Mouse (Mus musculus): ENCODE results near the gene Tmem120b. TPM values are rescaled to one million over a fixed set of nuclear protein-coding genes. Genes with fewer than 3 reads are reported as not detected.

Gene Tmem120b
- total RNA-seq, 4 experiments from 2014 or later: 9.8 to 22.3 (median 14.5) TPM

GRCm38 (mm10) chr5:123093077-123093633 lies 24.9 kb downstream of the Tmem120b start:
- DNase-seq: no peak

GRCm38 (mm10) chr5:123094238-123094991 lies 26.2 kb downstream of the Tmem120b start:
- peak; percentile 23 for DNase-seq

- DNase-seq: no peak
Measured at GRCm38 (mm10) chr5:123096299-123096698, 28.1 kb downstream of the Tmem120b start.

- no peak for DNase-seq
Measured at GRCm38 (mm10) chr5:123098487-123098886, 30.3 kb downstream of the Tmem120b start.

- no peak for DNase-seq
Measured at GRCm38 (mm10) chr5:123102376-123102775, 34.2 kb downstream of the Tmem120b start.

- DNase-seq: no peak
Measured at GRCm38 (mm10) chr5:123103556-123103955, 35.3 kb downstream of the Tmem120b start.

DNA sequence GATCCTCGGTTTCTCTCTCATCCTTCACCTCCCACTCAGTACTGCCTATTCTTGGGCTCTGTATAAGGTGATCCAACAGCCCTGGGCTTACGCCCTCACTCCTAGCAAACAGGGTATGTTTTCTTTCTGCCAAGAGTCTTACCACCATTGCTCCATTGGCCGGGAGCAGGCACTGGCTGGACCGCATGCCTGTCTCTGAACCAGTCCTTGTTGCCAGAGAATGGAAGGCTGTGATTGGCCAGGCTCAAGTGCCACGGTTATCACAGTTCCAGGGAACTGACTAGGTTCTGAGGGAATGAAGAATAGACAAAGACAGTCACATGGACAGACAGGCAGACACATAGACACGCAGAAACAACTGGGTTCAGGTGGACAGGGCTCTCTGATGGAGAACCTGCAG lies 36.6 kb downstream of the Tmem120b start:
- DNase-seq: no peak

DNA sequence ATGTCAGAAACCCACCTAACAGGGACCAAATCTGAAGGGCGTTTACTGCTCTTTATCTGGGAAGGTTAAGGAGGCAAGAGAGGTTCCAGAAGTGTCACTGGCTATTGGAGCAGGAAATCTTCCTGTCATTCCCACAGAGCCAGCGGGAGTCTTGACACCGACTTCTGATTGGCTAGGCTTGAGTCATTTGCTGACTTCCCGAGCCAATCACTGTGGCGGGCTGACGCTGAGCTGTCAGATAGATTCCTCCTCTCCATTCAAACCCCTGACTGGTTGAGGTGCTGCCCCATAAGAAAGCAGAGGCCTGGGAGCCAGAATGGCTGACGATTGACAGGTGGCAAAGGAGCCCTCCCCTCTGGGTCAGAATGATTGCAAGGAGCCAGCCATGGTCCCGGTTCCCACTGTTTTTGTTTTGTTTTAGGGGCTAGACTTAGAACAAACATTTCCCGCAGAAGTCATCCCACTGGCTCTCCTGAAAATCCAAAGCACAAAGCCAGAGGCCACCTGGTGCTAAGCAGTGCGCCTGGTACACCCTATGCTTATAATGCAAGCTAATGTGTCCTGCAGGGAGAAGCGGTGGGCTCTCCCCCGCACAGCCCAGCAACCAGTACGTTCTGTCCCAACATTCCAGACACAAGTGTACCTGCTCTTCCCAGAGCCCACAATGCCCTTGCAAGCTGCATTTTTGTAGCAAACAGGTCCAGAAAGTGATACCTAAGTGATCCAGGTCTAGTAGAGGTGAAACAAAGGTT lies 41.4 kb downstream of the Tmem120b start:
- peak; percentile 52 for DNase-seq

GRCm38 (mm10) chr5:123110296-123110721 lies 42.1 kb downstream of the Tmem120b start:
- DNase-seq: no peak

DNA sequence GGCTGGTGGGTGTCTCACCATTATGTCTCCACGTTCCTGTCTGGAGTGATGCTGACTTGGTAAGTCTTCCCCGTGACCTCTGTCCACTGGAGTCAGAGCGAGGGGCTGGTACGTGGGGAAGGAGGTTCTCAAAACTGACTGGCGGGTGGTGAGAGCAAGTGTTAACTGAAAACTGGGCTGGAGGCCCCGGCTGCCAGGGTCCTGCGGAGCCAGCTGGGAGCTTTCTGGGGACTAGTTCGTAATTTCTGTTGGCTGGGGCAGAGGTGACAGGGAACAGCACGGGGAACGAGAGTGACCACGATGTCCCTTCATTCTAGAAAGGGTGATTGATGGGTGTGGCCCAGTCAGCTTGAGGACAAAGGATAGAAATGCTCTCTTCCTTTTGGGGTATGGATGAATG lies 45.9 kb downstream of the Tmem120b start:
- no peak for DNase-seq

DNA sequence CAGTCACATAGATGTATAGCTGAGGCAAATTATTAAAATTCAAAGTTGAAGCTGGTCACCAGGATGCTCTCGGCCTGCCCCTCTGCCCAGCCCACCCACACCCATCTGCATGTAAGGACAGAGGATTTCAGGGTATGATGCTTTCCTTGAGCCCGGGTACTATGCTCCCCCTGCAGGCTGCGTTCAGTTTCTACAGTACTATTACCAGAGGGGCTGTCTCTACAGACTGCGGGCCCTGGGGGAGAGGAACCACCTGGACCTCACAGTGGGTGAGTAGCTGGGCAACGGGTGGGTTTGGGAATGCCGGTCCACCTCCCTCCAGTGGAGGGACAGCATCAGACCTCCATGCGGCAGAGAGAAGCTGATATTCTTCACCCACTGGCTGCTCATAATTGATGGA lies 46.7 kb downstream of the Tmem120b start:
- DNase-seq: no peak

DNA sequence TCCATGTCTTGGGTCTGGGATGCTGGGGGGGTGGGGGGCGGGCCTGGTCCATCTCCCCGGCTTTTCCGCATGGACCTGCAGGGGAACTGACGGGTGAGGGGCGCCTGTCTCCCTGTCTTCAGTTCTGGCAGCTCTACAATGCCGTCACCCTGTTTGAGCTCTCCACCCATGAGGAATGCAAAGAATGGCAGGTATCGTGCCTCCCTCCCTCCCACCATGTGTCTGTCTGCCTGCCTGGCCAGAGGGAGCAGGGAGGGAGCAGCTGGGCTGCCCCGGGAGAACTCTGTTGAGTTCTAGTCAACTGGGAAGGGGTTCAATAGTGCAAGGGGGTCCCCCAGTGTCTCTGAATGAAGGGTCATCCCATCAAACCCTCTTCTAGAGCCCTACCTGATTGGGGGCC lies 47.9 kb downstream of the Tmem120b start:
- DNase-seq: no peak

GRCm38 (mm10) chr5:123117257-123117656 lies 49.0 kb downstream of the Tmem120b start:
- peak; percentile 38 for DNase-seq

- DNase-seq: no peak
Measured at GRCm38 (mm10) chr5:123117773-123118172, 49.6 kb downstream of the Tmem120b start.

DNA sequence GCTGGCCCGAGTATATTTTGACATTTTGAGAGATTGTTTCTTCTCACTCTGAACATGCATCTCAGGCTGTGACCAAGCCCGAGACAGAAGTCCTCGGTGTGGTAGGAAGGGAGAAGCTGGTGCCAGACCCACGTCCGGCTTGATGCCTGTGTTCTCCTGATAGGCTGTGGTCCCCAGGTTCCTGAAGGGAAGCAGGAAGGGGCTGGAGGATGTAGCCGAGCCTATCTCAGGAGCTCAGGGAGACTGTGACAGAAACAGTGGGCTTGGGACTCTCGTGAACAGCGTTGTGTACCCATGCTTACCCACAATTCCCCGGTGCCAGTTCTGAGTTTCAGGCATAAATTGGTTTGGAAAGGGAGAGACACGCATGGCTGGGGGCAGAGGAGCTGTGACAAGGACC lies 50.6 kb downstream of the Tmem120b start:
- no peak for DNase-seq

DNA sequence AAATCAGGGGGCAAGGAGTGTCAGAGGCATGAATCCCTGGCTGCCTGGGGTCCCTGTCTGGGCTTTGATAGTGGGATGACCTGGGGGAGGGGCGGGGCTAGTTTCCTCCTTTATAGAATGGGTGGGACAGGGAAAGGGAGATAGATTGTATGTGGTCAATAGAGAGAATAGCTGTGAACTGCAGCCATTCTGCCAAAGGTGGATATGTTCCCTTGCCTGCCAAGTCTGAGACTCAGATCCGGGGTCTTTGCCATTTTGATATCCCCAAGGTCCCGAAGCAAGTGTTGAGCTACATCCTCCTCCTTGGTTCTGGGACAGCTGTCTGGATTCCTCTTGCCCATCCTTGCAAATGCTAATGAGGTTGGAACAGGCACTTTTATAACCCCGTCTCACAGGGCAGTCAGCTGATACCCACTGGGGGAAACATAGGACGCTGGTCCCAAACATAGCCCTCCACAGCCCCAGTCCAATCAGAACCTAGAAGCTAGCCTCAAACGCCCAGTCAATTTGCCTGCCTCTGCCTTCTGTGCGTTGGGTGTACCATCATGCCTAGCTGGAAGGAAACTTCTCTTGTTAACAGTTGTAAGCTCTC lies 52.5 kb downstream of the Tmem120b start:
- DNase-seq: no peak

DNA sequence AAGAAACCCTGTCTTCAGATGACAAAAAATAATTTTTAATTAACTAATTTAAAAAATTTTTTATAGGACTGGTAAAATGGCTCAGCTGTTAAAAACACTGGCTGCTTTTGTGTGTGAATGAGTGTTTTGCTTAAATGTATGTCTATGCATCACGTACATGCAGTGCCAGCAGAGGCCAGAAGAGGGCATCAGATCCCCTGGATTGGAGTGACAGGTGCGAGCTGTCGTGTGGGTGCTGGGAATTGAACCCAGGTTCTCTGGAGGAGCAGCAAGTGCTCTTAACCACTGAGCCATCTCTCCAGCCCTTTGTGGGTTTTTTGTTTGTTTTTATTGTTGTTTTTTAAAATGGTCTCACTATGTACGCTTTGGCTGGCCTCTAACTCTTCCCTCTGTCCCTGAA lies 54.0 kb downstream of the Tmem120b start:
- DNase-seq: no peak

DNA sequence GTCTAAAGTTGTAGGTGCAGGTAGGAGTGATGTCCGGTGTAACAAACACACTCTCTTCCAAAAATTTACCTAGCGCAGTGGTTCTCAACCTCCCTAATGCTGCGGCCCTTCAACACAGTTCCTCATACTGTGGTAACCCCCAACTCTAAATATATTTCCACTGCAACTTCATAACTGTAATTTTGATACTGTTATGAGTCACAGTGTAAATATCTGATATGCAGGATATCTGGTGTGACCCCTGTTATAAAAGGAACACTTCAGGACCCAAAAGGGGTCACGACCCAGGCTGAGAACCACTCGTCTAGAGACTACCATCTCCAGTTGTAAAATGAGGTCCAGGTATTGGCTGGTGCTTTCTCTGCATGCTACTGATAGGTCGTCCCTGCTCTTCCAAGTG lies 56.9 kb downstream of the Tmem120b start:
- no peak for DNase-seq

GRCm38 (mm10) chr5:123125638-123126406 lies 57.6 kb downstream of the Tmem120b start:
- DNase-seq: no peak

DNA sequence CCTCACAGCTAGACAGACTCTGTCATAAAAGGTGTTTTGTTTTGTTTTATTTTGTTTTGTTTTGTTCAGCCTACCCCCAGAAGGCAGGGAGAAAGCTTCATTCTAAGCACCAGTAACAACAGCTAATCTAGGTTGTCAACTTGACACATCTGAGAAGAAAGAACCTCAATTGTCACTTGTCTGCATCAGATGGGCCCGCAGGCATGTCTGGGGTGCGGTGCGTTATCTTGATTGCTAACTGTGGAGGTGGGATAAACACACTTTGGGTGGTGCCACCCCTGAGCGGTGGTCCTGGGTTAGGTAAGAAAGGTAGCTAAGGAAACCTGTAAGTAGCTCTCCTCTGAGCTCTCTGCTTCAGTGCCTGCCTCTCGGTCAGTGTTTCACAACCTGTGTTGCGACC lies 58.8 kb downstream of the Tmem120b start:
- DNase-seq: no peak

GRCm38 (mm10) chr5:123128426-123129169 lies 60.4 kb downstream of the Tmem120b start:
- DNase-seq: no peak
